Mouse (Mus musculus) embryonic facial prominence, embryonic 13.5 days (tissue): Measurements from ENCODE around the gene Enoph1. TPM values are rescaled to one million over a fixed set of nuclear protein-coding genes. Genes with fewer than 3 reads are reported as not detected.

Experiments
- ATAC-seq: fragments of 200-750 bp; cut with Nextera tagmentation; 2 replicates; pipeline ENCODE4 v1.8.0; 2017; ENCODE audit warnings: low read depth; ENCODE audit not compliant: insufficient number of reproducible peaks, insufficient read depth, low FRiP score, low TSS enrichment
- H3K27ac ChIP-seq: fragments of 300-500 bp; sonication (generic); 2 replicates; pipeline ENCODE4 v1.5.1; 2015; ENCODE audit warnings: moderate library complexity, mild to moderate bottlenecking, inconsistent platforms
- H3K27me3 ChIP-seq: fragments of 300-500 bp; sonication (generic); 2 replicates; pipeline ENCODE4 v1.6.1; 2015; ENCODE audit warnings: mild to moderate bottlenecking, inconsistent platforms
- H3K36me3 ChIP-seq: fragments of 300-500 bp; sonication (generic); 2 replicates; pipeline ENCODE4 v1.6.1; 2015; ENCODE audit warnings: mild to moderate bottlenecking, inconsistent platforms
- H3K4me1 ChIP-seq: fragments of 300-500 bp; sonication (generic); 2 replicates; pipeline ENCODE4 v1.6.1; 2015; ENCODE audit warnings: inconsistent platforms
- H3K4me2 ChIP-seq: fragments of 300-500 bp; sonication (generic); 2 replicates; pipeline ENCODE4 v1.6.1; 2015; ENCODE audit warnings: moderate library complexity, mild to moderate bottlenecking, inconsistent platforms
- H3K4me3 ChIP-seq: fragments of 300-500 bp; sonication (generic); 2 replicates; pipeline ENCODE4 v1.5.1; 2015; ENCODE audit warnings: mild to moderate bottlenecking, inconsistent platforms
- H3K9ac ChIP-seq: fragments of 300-500 bp; sonication (generic); 2 replicates; pipeline ENCODE4 v1.6.1; 2015; ENCODE audit warnings: mild to moderate bottlenecking, inconsistent platforms
- H3K9me3 ChIP-seq: fragments of 300-500 bp; sonication (generic); 2 replicates; pipeline ENCODE4 v1.6.1; 2016; ENCODE audit warnings: inconsistent platforms
- WGBS: fragments of 180-500 bp; shearing (Covaris S2); methylation state at CpG from one replicate; pipeline ENCODE4 v1.1.7; 2015; ENCODE audit warnings: mixed read lengths; 5-methylcytosine and 5-hydroxymethylcytosine counted together
- polyA plus RNA-seq: library from polyadenylated mRNA; unstranded; fragments of >200 nt; fragmentation: Nextera tagmentation; extraction: Ambion mirVana; gene quantifications from 2 replicates; pipeline ENCODE4 v1.2.1, GENCODE M21; 2015

Enoph1 gene
- polyA plus RNA-seq, 1 experiment from 2014 or later = 49.0 TPM

- Histone ChIP-seq H3K4me2 (no peak overlapping the region), H3K4me3 (no peak overlapping the region), H3K9ac (no peak overlapping the region), H3K4me1 (peaks cover 13% of the 10 kb centered on the region), H3K36me3 (peaks cover 38% of the 10 kb centered on the region), H3K9me3 (no peaks in the 10 kb centered on the region), H3K27me3 (no peaks in the 10 kb centered on the region), H3K27ac (no peak overlapping the region)
- no peak for ATAC-seq
- 88% methylated on average over 14 of the region's 15 CpGs for WGBS
Observed at GRCm38 (mm10) chr5:100057461-100058209, 17.9 kb downstream of the Enoph1 start.

- H3K9ac ChIP-seq = no peak overlapping the region
- peaks cover 41% of the 10 kb centered on the region for H3K36me3 ChIP-seq
- WGBS = 39% methylated on average over 6 of the region's 6 CpGs
- H3K4me3 ChIP-seq = no peak overlapping the region
- H3K27me3 ChIP-seq = no peaks in the 10 kb centered on the region
- ATAC-seq = no peak
- H3K4me2 ChIP-seq = no peak overlapping the region
- no peak overlapping the region for H3K27ac ChIP-seq
- peaks cover 13% of the 10 kb centered on the region for H3K4me1 ChIP-seq
- H3K9me3 ChIP-seq = no peaks in the 10 kb centered on the region
Observed at GRCm38 (mm10) chr5:100058729-100059128, 18.9 kb downstream of the Enoph1 start.

- no peaks in the 10 kb centered on the region for H3K27me3 ChIP-seq
- no peak for ATAC-seq
- no peak overlapping the region for H3K4me3 ChIP-seq
- H3K4me1 ChIP-seq = peaks cover 8% of the 10 kb centered on the region
- no peak overlapping the region for H3K9ac ChIP-seq
- peaks cover 47% of the 10 kb centered on the region for H3K36me3 ChIP-seq
- no peak overlapping the region for H3K4me2 ChIP-seq
- WGBS = 43% methylated on average over 6 of the region's 6 CpGs
- no peak overlapping the region for H3K27ac ChIP-seq
- H3K9me3 ChIP-seq = no peaks in the 10 kb centered on the region
Observed at GRCm38 (mm10) chr5:100059326-100059725, 19.5 kb downstream of the Enoph1 start.

DNA sequence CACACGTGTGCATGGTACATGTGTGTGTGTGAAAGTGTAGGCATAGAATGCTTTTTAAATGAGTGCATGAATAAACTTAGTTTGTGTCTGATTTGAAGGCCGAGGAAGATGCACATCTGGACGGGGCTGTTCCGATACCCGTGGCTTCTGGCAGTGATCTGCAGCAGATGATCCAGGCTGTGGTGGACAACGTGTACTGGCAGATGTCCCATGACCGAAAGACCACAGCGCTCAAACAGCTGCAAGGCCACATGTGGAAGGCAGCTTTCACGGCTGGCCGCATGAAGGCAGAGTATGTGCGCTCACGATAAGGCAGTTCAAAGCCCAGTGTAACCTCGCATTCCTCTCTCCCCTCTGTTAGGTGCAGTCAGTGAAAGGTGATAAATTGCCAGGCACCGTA lies 21.1 kb downstream of the Enoph1 start:
- Histone ChIP-seq H3K27ac (no peak overlapping the region), H3K4me2 (no peak overlapping the region), H3K4me1 (peaks cover 5% of the 10 kb centered on the region; the same call in 1 of the 2 replicates), H3K9ac (no peak overlapping the region), H3K4me3 (no peak overlapping the region), H3K27me3 (no peaks in the 10 kb centered on the region), H3K9me3 (no peaks in the 10 kb centered on the region), H3K36me3 (peaks cover 60% of the 10 kb centered on the region)
- 93% methylated on average over 14 of the region's 14 CpGs for WGBS
- no peak for ATAC-seq

DNA sequence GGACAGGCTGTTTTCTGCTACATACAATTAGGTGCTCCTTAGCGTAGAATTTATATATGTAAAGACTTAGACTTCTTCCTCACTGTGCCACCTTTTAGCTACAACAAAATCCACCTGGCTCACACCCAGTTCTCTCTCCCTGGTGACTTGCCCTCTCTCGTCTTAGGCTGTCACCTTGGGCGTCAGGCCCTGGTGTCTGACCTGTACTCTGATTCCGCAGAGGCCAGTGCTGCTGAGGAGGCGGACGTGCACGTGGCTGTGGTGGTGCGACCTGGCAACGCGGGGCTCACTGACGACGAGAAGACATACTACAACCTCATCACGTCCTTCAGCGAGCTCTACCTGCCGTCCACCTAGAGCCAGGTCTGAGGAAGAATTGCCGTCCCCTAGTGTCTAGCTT lies 27.8 kb downstream of the Enoph1 start:
- 90% methylated on average over 16 of the region's 16 CpGs for WGBS
- no peak overlapping the region for H3K4me3 ChIP-seq
- no peak overlapping the region for H3K9ac ChIP-seq
- H3K27ac ChIP-seq = no peak overlapping the region
- ATAC-seq = no peak
- H3K4me1 ChIP-seq = peaks cover 5% of the 10 kb centered on the region; the same call in 1 of the 2 replicates
- H3K9me3 ChIP-seq = no peaks in the 10 kb centered on the region
- H3K36me3 ChIP-seq = peaks cover 48% of the 10 kb centered on the region
- H3K27me3 ChIP-seq = no peaks in the 10 kb centered on the region
- H3K4me2 ChIP-seq = no peak overlapping the region

- Histone ChIP-seq H3K9ac (no peak overlapping the region), H3K9me3 (no peaks in the 10 kb centered on the region), H3K4me3 (no peak overlapping the region), H3K4me2 (no peak overlapping the region), H3K27me3 (no peaks in the 10 kb centered on the region), H3K36me3 (peaks cover 49% of the 10 kb centered on the region), H3K4me1 (peaks cover 5% of the 10 kb centered on the region; the same call in 1 of the 2 replicates), H3K27ac (no peak overlapping the region)
- 83% methylated on average over 2 of the region's 2 CpGs for WGBS
- no peak for ATAC-seq
Observed at GRCm38 (mm10) chr5:100069526-100069925, 29.7 kb downstream of the Enoph1 start.

GRCm38 (mm10) chr5:100070255-100070654 lies 30.5 kb downstream of the Enoph1 start:
- H3K27ac ChIP-seq = no peak overlapping the region
- H3K9me3 ChIP-seq = no peaks in the 10 kb centered on the region
- H3K9ac ChIP-seq = no peak overlapping the region
- H3K4me3 ChIP-seq = no peak overlapping the region
- ATAC-seq = no peak
- peaks cover 42% of the 10 kb centered on the region for H3K36me3 ChIP-seq
- H3K4me1 ChIP-seq = peaks cover 5% of the 10 kb centered on the region; the same call in 1 of the 2 replicates
- whole genome bisulfite sequencing = 29% methylated on average over 3 of the region's 3 CpGs
- no peaks in the 10 kb centered on the region for H3K27me3 ChIP-seq
- H3K4me2 ChIP-seq = no peak overlapping the region

DNA sequence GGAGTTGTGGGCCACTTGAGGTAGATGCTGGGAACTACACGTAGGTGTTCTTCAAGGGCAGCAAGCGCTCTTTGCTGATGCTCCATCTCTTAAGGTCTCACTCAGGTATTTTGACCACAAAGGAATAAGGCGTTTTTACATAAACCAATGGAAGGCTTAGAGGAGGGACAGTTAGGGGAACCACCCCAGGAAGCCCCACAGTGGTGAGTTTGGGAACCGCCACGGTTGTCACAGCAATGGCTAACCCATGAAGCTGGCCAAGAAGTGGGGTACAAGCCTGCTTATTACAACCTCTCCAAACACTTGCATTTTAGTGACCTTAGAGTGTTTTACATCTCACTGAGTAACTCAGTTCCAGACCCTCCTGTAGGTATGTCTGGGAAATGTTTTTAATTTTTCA lies 31.8 kb downstream of the Enoph1 start:
- Histone ChIP-seq H3K27ac (no peak overlapping the region), H3K9ac (no peak overlapping the region), H3K4me1 (no peaks in the 10 kb centered on the region), H3K9me3 (no peaks in the 10 kb centered on the region), H3K27me3 (no peaks in the 10 kb centered on the region), H3K4me2 (no peak overlapping the region), H3K36me3 (peaks cover 39% of the 10 kb centered on the region), H3K4me3 (no peak overlapping the region)
- WGBS = 88% methylated on average over 5 of the region's 5 CpGs
- ATAC-seq = no peak

- Histone ChIP-seq H3K36me3 (peaks cover 28% of the 10 kb centered on the region), H3K27ac (no peak overlapping the region), H3K27me3 (no peaks in the 10 kb centered on the region), H3K9me3 (no peaks in the 10 kb centered on the region), H3K9ac (no peak overlapping the region), H3K4me2 (no peak overlapping the region), H3K4me3 (no peak overlapping the region), H3K4me1 (peaks cover 3% of the 10 kb centered on the region)
- 76% methylated on average over 9 of the region's 9 CpGs for WGBS
- ATAC-seq = no peak
Observed at GRCm38 (mm10) chr5:100072557-100072956, 32.8 kb downstream of the Enoph1 start.

GRCm38 (mm10) chr5:100074571-100074970 lies 34.8 kb downstream of the Enoph1 start:
- Histone ChIP-seq H3K27ac (no peak overlapping the region), H3K36me3 (peaks cover 20% of the 10 kb centered on the region; the same call in 1 of the 2 replicates), H3K9me3 (no peaks in the 10 kb centered on the region), H3K27me3 (no peaks in the 10 kb centered on the region), H3K4me2 (no peak overlapping the region), H3K4me1 (peaks cover 21% of the 10 kb centered on the region), H3K4me3 (no peak overlapping the region), H3K9ac (no peak overlapping the region)
- ATAC-seq = no peak
- 49% methylated on average over 4 of the region's 4 CpGs for WGBS

DNA sequence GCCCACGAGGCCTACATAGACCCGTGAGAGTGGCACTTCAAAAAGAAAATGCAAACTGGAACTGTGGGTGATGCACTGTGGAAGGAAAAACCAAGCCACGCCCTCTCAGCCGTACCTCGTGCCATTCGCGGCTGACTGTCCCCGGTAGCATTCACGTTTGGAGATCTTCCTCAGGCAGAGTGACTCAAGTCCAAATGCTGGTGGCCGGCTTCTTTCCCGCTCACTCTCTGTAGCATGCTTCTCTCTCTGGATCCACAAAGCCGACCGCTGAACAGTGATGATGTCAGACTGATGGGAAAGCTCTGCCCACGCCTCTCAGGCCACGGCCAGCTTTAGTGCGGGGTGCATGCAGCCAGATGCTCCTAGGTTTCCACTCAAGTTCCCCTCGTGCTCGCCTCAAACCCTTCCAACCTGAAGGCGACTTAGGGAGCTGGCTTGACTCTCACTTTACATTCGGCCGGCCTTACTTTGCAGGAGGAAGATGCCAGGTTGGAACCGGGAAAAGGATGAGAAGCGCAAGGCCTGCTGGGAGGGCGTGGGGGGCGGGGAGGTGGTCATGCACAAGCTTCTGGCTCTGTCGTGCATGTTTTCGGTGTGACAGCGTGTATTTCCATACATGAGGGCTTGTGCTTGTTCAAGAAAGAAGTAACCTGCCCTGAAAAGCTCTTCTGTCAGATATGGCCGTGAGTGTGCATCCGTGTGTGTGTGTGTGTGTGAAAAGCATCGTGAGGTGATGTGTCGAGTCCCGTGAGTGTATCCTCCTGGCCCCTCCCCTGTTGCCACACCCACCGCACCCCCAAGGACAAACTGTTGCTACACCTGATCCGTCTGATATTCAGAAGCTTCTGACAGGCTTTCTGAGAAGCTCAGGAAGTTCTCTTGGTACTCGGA lies 39.5 kb downstream of the Enoph1 start:
- 27% methylated on average over 36 of the region's 36 CpGs for WGBS
- Histone ChIP-seq H3K4me1 (peaks cover 30% of the 10 kb centered on the region), H3K36me3 (0 out of 2 replicates have a peak, but pooled peaks cover 3% of the 10 kb centered on the region), H3K4me3 (peak overlapping the region; percentile 41), H3K4me2 (peak overlapping the region; percentile 62), H3K9me3 (no peaks in the 10 kb centered on the region), H3K27ac (no peak overlapping the region), H3K27me3 (0 out of 2 replicates have a peak, but pooled peaks cover 4% of the 10 kb centered on the region), H3K9ac (peak overlapping the region; percentile 59)
- peak; percentile 62 for ATAC-seq
